Mouse (Mus musculus): Measurements from ENCODE around the gene Slc12a6.

The Slc12a6 gene

DNA sequence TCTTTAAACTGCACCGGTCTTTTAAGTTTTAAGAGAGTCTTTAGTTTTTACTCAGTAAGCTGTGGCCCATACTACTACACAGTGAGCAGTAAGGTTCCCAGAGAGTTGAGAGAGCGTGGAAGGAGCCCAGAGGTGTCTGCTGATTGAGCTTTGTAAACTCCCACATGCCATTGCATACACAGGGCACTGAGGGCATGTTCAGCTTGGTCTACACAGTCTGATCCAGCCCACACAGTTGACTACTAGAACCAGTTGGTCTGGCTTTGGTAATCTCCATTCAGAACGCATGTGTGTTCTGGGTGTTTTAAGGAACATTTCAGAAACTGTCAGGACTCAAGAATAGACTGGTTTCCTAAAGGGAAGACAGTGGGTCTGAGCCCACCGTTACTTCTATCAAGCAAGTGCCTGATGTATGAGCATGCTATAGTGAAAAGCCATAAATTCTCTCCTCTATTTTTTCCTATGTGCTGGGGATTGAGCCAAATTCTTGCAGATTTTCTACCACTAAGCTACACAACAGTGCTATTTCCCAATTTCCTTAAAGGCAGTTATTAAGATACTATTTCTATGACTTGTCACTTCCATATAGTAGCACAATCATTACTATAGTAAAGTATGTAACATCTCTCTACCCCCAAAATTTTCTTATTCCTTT, 125.8 kb downstream of the Slc12a6 start:
- DNase-seq (ENCODE audit: low spot score in 2 of 2): no peak

DNA sequence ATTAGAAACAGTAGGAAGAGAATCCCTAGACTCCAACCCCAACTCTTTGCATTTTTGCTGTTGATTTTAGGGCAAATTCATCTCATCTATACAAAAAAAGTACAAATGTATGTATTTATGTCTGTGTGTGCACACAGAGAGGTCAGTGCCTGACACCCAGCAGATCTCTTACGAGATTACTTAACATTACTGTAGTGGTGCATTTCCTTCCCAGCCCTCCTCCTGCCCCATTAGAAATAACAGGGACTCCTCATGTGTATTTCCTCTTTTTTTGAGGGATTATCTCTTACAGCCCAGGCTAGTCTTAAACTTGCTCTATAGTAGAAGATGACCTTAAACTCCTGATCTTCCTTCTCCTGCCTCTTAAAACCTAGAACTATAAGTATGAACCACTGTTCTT, 127.1 kb downstream of the Slc12a6 start:
- no peak for DNase-seq (ENCODE audit: low spot score in 2 of 2)

DNA sequence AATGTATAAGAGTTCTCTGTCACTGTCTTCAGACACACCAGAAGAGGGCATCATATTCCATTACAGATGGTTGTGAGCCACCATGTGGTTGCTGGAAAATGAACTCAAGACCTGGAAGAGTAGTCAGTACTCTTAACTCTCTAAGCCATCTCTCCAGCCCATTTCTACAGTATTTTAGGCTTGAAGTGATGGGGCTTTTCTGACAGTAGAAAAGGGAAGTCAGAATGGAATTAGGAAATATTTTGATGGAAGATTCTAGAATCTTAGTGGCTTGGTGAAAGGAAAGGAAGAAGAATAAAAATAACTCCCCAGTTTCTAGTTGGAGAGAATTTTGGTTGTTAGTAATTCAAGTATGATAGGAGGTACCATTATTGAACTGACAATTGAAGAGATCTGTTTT, 128.3 kb downstream of the Slc12a6 start:
- no peak for DNase-seq (ENCODE audit: low spot score in 2 of 2)

DNA sequence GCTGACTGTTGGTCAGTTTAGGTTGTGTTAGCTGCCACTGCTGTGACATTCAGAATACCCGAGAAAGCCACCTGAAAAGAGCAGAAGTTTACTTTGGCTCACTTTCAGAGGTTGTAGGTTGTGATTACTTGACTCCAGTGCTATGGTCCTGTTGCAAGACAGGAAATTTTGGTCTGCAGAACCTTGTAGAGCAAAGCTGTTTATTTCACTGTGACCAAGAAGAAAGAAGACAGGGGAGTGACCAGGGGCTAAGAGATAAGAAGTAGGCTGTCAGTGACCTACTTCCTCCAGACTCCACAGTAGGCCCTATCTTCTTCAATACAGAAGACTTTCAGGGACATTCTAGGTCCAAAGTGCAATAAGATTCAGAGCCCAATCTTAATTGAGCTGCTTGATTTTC, 131.0 kb downstream of the Slc12a6 start:
- no peak for DNase-seq (ENCODE audit: low spot score in 2 of 2)

DNA sequence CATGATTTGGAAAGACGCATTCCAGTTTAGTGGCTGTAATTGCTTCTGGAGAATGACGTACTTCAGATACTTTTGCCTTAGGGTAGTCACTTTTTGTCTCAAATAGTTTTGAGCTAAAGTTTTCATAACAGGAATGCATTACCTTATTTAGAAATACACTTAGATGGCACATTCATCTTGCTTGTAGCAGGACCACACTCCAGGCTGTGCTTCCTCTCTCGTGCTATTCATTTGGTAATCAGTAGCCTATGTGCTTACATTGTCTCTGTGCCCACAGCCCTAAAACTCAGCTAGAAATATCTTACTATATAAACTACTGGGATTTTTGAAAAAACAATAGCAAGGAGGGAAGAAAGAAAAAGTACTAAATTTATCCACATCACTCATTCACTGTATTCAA, 141.4 kb downstream of the Slc12a6 start:
- DNase-seq (ENCODE audit: low spot score in 2 of 2): no peak
